Mouse (Mus musculus) Muller cell, postnatal 12 days (primary cell): ENCODE measurements around the gene Zfp652.
A peak's percentile ranks its signal among the peaks of the same experiment; 100 is the strongest.
"Not testable (repeated sequence)": the region's sequence is repeated elsewhere in the genome, so short reads cannot be mapped to it uniquely, and the experiment has no call there.

Experiments used
- DNase-seq: peaks from one replicate; pipeline ENCODE4 v3.0.0-alpha.2; 2015; ENCODE audit errors: inconsistent ontology term

Gene Zfp652

DNA sequence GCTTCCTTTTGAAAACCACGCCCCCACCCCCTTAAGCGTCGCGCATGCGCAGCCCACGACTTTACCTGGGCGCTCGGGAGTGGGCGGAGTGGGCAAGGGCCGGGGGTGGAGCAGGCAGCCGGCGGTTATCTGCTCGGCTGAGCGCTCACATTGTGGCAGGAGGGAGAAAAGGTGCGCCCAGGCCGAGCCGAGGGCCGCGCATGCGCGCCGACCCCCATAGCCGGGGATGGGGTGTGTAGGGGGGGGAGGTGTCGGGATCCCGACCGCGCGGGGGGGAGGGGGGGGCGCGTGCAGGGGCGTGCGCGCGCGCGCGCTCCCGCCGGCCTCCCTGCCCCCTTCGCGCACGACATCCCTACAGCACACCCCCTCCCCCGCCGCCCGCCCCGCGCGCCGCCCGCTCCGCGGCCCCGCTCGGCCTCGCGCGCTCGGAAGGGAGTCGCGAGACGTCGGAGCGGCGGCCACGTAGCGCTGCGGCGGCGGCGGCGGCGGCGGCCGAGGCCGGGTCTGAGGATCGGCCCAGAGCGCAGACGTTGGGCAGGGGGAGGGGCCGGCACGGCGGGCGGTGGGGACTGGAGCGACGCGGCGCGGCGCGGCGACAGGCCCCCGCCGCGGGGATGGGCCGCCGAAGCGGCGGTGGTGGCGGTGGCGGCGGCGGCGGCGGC lies at the start of gene Zfp652:
Gene Zfp652 (plus strand): TSS at position 111 of the 662 bp plus-strand sequence.
- DNase-seq, result peak; percentile 87

DNA sequence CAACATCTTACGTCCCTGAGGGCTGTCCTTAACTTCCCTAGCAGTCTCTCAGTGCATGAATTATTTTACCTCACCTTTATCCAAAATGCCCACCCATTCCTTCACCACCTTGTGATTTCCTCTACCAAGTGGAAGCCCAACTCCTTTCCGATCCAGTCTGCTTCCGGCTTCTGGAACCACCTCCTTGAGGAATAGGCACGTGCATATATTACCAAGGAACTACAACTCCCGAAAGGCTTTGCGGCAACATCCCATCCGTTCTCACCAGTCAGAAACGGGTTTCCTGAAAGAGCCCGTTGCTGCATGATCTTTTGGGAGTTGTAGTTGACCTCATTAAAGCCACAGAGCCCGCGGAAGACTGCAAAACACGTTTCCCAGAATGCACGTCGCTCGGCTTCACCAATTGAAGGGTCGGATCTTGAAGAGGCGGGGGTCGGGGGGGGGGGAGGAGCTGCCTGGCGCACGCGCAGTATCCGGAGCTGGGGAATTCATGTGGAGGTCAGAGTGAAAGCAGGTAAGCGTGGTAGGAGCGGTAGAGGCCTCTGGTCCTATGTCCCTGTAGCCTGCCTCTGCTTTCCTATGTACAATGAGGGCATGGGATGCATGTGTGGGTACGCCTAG lies 45.8 kb upstream of the Zfp652 start, which contains the start of gene Phb:
Gene Phb (plus strand): TSS at position 429 of the 621 bp plus-strand sequence.
- peak; percentile 96 for DNase-seq

DNA sequence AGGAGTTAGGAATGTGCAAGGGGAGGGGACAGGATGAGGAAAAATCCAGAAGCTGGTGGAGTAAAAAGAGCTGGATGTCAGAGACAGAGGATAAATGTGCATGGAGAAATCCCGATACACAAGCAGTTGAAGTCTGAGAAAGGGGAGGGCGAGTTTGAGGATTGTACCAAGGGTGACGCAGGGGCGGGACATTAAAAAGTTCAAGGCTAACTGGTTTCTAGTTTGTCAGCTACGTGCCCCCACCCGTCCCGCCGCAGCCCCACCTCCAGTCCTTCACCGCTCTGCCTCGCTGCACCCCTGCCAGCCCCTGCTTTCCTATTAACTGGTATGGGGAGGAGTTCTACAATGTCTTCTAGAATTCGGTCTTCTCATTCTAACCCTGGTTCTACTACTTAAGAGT lies 45.3 kb upstream of the Zfp652 start:
- DNase-seq, result no peak

DNA sequence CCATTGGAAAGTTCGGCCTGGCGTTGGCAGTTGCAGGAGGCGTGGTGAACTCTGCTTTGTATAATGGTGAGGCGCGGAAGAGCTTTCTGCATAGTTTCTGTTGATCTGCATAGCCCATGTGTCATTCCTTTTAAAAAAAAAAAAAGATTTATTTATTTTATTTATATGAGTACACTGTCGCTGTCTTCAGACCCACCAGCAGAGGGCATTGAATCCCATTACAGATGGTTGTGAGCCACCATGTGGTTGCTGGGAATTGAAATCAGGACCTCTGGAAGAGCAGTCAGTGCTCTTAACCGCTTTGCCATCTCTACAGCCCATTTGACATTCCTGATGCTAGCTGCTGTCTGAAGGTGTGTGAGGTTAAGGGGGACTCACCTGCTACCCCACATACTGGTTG lies 44.4 kb upstream of the Zfp652 start:
- not testable (repeated sequence) for DNase-seq

DNA sequence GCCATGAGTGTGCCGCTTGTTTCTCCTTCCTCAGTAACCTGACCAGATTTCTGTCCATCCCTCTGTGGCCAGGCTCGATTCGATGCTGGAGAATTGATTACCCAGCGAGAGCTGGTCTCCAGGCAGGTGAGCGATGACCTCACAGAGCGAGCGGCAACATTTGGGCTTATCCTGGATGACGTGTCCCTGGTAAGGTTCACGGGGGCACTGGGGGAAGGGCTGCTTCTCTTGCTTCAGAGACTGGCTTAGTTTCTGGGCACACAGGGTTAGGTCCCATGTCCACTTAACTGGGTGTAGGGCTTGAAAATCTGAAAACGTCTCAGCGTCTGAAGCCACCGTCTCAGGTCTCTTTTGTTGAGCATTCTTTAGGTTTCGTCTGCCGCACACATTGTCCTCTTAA lies 37.0 kb upstream of the Zfp652 start:
- no peak for DNase-seq

DNA sequence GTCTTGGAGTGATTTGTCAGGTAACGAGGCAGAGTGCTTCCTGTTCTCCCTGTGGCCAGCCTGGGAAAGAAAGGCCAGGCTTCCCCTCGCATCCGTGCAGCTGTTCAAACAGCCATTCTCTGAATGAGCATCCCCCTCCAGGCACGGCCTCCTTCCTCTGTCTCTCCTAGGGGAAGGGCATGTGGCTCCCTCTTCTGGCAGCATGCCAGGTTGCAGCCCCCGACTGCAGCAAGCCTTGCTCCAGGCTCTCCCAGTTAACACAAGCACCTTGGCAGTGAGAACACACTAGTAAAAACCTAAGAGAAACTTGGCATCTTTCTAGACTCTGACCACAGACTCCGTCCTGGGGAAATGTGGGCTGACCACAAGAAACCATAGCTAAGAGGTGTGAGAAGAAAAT lies 36.2 kb upstream of the Zfp652 start:
- DNase-seq, result no peak

DNA sequence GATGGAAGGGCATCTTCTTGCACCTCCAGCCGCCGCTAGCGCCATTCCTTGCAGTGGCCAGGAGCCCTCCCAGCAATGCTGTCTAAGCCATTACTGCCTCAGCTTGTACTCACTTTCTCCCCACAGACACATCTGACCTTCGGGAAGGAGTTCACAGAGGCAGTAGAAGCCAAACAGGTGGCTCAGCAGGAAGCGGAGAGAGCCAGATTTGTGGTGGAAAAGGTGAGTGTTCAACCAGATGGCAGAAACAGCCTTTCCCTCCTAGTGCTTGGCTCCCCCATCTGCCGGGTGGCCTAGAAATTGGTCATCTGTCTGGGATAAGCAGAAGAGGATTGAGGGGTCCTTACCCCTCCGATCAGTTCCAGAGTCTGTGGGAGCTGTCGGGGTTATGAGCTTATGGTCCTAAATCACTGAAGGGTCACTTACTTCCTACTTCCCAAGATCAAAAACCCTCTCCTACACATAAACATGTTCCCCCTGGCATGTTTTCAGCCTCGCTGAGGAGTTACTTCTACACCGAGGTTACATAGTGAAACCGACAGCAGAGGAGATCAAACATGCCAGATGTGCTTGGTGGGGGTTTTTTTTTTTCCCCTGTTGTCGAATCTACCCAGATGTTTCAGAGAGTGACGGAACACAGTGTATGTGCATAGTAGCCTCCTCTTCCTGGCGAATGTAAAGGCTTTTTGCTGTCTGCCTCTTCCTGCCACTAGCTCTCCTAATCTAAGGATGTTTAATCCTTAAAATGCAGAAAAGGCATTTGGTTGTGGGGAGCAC lies 34.4 kb upstream of the Zfp652 start:
- DNase-seq, result no peak

DNA sequence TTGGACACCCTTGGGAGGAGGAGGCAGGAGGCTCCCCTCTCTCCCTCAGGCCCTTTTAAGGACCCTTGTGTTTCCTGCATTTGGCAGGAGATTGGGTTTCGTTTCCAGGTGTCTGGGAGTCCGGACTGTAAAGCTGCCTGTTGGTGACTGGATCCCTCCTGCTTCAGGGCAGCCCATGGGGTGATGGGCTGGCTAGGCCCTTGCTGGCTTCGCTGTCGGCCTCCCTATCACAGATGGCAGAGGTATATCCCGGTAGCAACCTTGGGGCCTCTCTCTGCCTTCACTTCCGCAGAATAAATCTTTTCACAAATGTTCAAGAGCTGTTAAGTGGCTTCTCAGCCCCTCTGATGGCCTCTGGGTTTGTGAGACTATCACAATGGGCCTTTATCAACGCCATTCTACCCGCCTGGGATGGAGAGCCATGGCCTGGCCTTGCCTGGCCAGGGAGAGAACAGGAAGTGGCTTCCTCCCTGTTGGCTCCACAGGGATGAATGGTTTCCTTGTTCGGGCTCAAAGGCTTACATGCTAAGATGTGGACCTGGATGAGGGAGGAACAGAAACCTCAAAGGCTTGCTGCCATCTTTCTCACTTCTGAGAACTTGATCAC lies 30.4 kb upstream of the Zfp652 start:
- DNase-seq, result no peak

DNA sequence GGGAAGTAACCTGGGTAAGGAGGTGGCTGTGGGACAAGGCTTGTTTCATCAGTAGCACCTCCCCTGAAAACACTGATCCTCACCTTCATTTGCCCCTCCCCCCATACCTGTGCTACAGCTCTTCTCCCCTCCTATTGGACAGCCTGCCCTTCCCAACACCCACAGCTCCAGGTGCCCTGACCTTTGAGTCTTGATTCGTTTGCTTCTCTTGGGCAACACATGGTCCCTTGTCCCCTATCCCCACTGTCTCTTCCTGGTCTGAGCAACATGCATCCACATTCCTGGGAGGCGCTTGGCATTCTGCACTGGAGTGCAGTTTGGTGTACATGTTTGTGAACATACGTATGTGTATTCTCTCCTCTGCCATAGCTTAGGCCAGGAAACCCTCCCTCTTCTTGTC lies 29.5 kb upstream of the Zfp652 start:
- DNase-seq, result no peak

DNA sequence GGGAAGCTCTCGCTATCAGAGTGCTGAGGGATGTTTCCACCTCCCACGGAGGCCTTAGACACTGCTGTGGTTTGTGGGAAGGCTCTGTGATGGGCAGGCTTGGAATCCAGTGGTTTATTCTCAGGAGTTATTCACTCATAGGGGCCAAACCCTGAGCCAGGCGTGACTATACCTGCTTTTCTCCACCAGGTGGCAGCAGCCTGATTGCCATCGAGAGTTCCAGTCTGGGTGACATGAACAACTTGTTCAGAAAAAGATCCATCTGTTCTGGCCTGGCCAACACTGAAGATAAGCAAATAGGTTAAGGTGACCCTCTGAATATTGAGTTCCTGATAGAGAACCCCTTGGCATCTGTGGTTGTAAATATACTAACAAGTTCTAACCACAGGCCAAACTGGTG lies 26.4 kb upstream of the Zfp652 start:
- peak; percentile 69 for DNase-seq

DNA sequence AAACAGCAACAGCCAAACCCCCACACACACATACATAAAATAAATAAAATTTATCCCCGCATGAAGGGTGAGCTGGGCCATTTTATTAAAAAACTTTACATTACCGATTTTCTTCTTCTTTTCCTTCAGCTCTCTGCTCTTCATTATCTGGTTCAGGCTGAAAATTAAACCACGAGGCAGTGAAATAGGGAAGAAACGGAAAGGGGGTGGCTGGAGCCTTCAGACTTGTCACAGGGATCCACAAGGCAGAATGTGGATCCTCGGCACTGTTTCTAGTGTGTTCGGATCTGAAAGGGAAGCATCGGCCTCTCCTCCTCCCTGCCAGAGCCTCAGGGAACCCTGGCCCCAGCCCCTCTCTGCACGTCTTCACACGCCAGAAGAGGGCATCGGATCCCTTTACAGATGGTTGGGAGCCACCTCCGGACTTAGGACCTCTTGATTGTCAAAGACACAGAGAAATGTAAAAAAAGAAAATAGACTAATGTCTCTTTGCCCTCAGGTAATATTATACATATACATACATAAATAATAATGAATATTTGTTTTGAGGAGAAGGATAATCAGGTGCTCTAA lies 25.3 kb upstream of the Zfp652 start:
- peak; percentile 26 for DNase-seq

DNA sequence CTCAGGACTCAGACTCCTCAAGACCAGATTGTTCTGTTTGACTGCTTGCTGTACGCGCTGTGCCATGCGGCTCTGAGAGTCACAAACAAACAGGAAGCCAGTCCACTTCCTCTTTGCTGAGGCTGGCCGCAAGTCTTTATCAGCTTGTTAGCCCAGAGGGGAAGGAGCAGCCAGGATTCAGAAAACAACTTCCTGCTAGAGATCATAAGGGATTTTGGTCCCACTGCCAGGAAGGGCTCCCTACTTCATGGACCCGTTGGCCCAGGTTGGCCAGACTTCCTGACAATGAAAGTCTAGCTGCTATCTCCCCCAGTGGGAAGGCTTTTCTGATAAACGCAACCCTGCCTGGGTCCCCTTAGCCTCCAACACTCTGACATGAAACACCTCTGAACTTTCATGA lies 24.0 kb upstream of the Zfp652 start:
- DNase-seq, result no peak

DNA sequence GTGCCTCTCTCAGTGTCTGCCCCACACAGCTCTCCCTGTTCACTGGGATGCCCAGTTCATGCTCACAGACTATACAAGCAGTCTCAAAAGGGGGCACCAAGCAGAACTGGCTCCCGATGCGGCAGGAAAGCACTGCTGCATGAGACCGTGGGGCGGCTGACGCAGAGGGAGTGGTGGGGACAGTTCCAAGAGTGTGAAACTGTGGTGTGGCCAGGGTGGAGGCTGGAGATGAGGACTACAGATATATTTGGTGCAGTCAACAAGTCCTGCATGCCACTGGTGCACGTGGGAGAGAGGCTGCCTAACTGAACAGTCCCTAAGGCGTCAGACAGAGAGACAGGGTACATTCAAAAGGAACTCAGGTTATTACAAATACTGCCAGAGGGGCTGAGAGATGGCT lies 23.5 kb upstream of the Zfp652 start:
- no peak for DNase-seq

DNA sequence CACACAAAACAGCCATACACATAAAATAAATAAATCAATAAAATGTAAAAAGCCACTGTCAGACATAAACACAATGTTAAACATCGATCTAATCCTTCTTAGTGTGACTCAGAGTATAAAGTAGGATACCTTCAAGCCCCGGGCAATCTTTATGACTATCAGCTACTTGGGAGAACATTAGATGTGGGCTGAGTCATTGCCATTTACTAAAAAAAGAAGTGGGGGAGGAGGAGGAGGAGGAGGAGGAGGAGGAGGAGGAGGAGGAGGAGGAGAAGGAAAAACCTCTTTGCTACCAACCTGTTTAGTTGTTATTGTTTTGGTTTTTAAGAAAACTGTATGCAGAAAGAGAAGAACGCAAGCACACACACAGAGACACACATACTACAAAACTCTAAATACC lies 22.9 kb upstream of the Zfp652 start:
- no peak for DNase-seq

DNA sequence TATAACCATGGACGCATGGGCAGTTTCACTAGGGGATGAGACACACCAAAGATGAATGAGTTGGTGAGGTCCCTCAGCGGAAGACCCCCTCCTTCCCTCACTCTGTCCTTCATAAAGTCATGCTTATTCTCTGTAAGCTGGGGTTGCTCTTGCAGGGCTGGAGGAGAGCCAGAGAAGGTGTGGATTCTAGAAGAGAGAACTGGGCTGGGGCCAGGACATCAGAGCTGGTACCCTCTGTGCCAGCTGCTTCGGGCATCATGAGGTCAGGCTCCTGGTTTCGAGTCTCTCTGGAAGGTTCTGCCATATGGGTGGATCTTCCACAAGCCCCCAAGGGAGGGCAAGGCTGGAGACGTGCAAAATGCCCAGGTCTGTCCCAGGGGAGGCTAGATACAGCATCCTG lies 13.9 kb upstream of the Zfp652 start:
- DNase-seq, result no peak

DNA sequence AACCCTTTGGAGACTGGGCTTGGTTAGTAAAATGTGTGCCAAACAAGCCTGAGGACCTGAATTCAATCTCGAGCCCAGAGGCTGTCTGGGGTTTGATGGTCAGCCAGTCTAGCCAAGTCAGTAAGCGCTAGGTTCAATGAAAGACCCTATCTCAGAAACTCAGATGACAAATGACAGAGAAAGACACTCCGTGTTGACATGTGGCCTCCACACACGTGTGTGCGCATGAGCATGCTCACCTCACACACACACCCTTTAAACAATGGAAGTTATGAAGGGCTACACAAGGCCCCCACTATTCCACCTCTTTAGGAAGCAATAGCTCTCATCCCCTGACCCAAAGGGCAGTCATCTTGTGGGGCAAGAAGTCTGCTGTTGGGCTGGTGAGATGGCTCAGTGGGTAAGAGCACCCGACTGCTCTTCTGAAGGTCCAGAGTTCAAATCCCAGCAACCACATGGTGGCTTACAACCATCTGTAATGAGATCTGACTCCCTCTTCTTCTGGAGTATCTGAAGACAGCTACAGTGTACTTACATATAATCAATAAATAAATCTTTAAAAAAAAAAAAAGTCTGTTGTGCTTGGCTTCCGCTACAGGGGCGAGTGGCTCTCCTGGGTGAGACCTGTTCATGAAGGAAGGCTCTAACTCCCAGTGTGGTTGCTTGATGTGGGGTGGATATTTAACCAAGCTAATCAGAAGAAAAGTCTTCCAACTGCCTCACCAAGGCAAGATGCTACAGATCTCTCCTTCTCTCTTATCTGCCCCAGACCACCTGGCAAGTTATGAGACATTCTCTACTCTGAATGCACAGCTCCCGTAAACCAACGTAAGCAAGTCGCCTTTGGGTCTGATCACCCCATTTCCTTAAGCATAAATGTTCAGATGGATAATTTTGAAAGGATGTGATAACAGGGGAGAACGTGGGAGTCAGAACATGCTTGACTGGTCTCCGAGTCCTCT lies 11.4 kb upstream of the Zfp652 start:
- no peak for DNase-seq

DNA sequence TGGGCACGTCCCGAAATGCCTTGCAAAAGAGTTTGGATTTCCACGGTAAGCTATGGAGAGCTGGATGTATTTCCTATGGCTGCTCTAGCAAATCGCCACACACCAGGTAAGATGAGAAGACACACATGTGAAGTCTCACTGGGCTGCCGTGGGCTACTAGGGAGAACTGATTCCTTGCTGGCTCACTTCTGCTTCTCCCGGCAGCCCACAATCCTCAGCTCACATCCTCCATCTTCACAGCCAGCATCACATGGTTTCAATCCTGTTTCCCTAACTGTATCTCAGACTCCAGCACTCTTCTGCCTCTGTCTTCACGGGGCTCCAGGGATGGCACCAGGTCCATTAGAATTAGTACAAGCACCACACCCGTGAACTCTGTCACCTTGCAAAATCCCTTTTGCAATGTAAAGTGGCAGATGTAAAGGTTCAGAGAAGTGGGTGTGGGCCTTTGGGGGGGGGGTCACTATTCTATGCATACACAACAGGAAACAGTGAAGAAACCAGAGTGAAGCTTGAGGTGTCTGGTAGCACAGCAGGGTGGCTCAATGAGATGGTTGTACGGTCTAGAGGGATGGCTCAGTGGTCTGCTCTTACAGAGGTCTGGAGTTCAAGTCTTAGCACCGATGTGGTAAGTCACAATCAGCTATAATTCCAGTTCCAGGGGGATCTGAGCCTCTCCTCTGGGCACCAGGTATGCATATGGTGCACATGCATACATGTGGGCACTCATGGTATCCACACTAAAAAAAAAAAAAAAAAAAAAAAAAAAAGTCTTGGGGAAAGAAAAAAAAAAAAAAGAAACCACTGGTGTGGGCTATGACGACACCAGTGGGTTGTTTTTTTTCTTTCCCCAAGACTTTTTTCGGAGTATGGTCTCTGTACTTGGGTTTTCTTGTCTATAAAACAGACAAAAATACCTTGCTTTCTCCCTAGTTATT lies 8.2 kb upstream of the Zfp652 start:
- no peak for DNase-seq

DNA sequence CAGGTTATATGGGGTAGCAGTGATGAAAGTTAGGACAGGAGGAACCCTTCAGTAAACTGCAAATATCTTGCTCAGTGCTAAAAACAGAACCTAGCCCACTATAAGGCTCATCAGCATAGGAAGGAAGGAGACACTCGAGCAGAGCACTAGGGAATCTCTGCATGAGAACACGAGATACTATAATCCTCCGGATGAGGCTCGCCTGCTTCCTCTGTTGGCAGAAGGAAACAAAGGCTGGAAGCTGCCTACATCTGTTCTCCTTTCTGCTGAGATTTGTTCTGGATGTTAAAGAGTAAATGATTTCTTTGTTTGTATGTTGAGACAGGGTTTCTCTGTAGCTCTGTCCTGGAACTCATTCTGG lies 7.5 kb upstream of the Zfp652 start:
- no peak for DNase-seq

DNA sequence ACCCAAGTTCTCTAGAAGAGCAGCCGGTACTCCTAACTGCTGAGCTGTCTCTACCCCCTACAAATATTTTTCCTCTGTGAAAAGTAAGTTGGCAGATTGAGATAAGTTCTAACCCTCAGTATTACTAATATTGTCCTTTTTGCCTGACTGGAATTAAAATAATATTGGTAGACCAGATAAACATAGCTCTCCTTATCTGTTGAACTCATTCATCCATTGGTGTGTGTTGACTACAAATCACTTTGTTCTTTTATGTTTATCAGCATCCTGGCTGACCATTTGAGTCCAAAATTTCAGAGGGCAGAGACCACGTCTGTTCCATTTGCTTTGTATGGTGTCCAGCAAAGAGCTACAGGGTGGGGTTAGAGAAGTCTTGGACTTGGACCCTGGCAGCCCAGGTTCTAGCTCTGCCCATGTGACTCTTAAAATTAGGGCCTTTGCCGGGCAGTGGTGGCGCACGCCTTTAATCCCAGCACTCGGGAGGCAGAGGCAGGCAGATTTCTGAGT lies 2.9 kb upstream of the Zfp652 start:
- no peak for DNase-seq

DNA sequence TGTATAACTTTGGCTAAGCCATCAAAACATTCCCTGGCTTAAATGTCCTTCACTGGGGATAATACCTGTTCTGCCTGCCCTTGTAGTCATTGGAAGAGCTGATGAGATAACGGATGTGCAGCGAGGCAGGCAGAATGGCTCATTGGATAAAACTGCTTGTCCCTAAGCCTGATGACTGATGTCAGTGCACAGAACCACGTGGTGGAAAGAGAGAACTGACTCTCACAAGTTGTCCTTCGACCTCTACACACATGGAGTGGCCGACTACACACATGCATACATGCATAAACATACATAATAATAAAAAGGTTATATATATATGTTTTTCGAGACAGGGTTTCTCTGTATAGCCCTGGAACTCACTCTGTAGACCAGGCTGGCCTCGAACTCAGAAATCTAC lies 2.0 kb upstream of the Zfp652 start:
- no peak for DNase-seq
